Mouse (Mus musculus) kidney, embryonic 16.5 days (tissue): ENCODE measurements around the gene Brd7. TPM values are rescaled to one million over a fixed set of nuclear protein-coding genes. Genes with fewer than 3 reads are reported as not detected.

Experiments used
- ATAC-seq: fragments of 200-750 bp; cut with Nextera tagmentation; 2 replicates; pipeline ENCODE4 v1.8.0; 2017; ENCODE audit warnings: moderate TSS enrichment; ENCODE audit not compliant: low FRiP score, low TSS enrichment
- H3K27ac ChIP-seq: fragments of 300-500 bp; sonication (generic); 2 replicates; pipeline ENCODE4 v1.5.1; 2014; ENCODE audit warnings: low read length
- H3K27me3 ChIP-seq: fragments of 300-500 bp; sonication (generic); 2 replicates; pipeline ENCODE4 v1.6.1; 2014; ENCODE audit warnings: low read length, control low read depth, mixed read lengths; ENCODE audit not compliant: insufficient read depth
- H3K36me3 ChIP-seq: fragments of 300-500 bp; sonication (generic); 2 replicates; pipeline ENCODE4 v1.6.1; 2014; ENCODE audit warnings: low read length, control low read depth, mixed read lengths; ENCODE audit not compliant: insufficient read depth
- H3K4me1 ChIP-seq: fragments of 300-500 bp; sonication (generic); 2 replicates; pipeline ENCODE4 v1.6.1; 2014; ENCODE audit warnings: low read length, control low read depth, mixed read lengths; ENCODE audit not compliant: insufficient read depth
- H3K4me2 ChIP-seq: fragments of 300-500 bp; sonication (generic); replicated peaks from 2 replicates; pipeline ENCODE4 v1.6.1; 2014; ENCODE audit warnings: low read depth, low read length
- H3K4me3 ChIP-seq: fragments of 300-500 bp; sonication (generic); 2 replicates; pipeline ENCODE4 v1.5.1; 2014; ENCODE audit warnings: mild to moderate bottlenecking, low read length
- H3K9ac ChIP-seq: fragments of 300-500 bp; sonication (generic); replicated peaks from 2 replicates; pipeline ENCODE4 v1.6.1; 2014; ENCODE audit warnings: low read length
- H3K9me3 ChIP-seq: fragments of 300-500 bp; sonication (generic); 2 replicates; pipeline ENCODE4 v1.6.1; 2016; ENCODE audit warnings: low read length, control low read depth
- WGBS: fragments of 180-500 bp; shearing (Covaris S2); extraction: QIAGEN DNeasy Blood & Tissue Kit; methylation state at CpG from one replicate; pipeline ENCODE4 v1.1.7; 2014; 5-methylcytosine and 5-hydroxymethylcytosine counted together
- polyA plus RNA-seq: library from polyadenylated mRNA; unstranded; fragments of >200 nt; fragmentation: Nextera tagmentation; extraction: Ambion mirVana; gene quantifications from 2 replicates; pipeline ENCODE4 v1.2.1, GENCODE M21; 2015

Gene Brd7
- polyA plus RNA-seq, 1 experiment from 2014 or later: 61.1 TPM

DNA sequence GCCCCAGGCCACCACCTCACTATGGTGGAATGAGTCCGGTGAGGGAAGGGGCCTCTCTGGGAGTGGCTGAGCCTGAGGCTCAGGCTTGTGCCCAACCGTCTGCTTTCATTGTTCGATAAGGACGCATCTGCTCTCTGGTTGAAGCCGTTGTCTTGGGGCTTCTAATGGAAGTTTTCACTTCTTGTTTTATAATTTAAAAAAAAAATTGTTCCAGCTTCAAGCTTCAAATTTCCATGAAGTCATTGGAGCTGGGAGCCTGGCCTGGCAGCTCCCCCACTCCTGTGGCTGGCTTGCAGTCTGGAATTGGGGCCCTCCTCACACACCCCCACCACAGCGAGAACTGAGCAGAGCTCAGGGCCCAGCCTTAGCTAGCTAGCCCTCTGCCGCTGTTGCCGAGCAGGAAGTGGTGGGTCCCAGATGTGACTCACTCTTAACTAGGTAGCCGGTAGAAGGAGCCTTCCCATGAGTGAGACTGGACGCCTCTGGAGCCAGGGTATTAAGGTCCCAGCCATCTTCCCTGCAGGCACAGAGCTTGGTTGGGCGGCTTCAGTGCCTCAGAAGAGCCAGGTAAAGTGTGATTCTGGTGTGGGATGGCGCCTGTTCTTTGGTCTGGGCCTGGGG lies 73.3 kb downstream of the Brd7 start:
- H3K9ac ChIP-seq: no peak overlapping the region
- no peak overlapping the region for H3K27ac ChIP-seq
- H3K9me3 ChIP-seq: no peaks in the 10 kb centered on the region
- H3K27me3 ChIP-seq: no peaks in the 10 kb centered on the region
- H3K4me3 ChIP-seq: no peak overlapping the region
- 60% methylated on average over 12 of the region's 12 CpGs for WGBS
- H3K36me3 ChIP-seq: no peaks in the 10 kb centered on the region
- H3K4me2 ChIP-seq: no peak overlapping the region
- no peak for ATAC-seq
- H3K4me1 ChIP-seq: peaks cover 10% of the 10 kb centered on the region; the same call in 1 of the 2 replicates

DNA sequence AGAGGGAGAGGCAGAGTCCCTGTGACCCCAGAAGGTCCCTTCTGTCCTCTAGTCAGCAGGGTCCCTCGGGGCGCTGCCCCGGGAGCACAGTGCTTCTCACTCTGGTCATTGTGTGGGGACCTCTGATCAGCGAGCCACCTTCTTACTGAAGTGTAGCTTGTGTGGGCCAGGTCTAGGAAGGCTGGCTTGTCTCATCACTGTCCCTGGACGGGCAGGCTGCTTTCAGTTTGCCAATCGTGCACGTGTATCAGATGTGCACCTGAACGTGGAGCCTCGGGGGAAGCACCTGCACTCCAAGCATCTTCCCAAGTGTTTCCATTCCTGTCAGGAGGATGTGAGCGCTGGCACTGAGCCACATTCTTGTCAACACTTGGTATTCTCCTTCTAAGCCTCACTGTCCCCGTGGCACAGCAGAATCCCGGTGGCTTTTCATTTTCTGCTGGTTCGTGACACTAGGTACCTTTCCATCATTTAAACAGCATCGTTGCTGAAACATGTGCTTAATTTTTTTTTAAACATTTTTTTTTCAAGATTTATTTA lies 75.5 kb downstream of the Brd7 start:
- Histone ChIP-seq H3K36me3 (no peaks in the 10 kb centered on the region), H3K9ac (no peak overlapping the region), H3K4me3 (no peak overlapping the region), H3K4me1 (peaks cover 10% of the 10 kb centered on the region; the same call in 1 of the 2 replicates), H3K27ac (no peak overlapping the region), H3K9me3 (no peaks in the 10 kb centered on the region), H3K27me3 (no peaks in the 10 kb centered on the region), H3K4me2 (no peak overlapping the region)
- WGBS: 80% methylated on average over 14 of the region's 14 CpGs
- no peak for ATAC-seq

DNA sequence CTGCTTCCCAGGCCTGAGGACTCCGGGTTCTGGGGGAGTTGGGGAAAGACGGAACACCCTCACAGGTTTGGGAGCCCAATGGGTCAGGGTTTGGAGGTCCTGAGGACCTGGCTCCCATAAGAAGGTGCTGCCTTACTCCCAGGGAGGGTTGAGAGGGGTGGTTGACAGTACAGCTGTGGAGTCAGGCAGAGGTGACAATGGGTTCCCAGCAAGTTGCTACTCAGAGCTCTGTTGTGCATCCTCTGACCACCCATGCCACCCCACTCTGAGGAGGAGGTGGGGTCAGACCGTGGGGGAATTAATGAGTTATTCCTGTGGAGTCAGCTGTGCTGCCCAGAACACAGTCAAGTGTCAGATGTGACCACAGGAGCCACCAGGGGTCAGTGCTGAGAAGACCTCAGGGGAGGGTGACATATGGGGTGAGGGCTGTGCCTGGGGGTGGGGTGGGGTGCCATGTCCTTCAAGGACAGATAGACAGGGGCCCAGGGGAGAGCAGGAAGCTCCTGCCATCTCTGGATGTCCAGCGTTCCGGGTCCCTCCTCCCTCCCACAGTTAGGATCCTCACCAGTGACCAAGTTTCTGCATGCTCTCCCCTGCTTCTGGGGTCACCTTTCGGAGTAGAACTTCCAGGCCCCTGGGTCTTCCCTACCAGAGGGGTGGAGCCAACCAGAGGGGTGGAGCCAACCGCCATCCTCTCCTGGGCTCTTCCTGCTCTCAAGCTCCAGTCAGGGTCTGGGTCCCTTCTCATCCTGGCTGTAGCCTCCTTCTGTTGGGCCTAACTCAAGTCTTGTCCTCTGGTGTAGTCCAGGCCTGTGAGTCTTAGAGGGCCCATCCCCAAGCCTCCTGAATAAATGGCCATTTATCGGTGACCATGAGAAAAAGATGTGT lies 76.3 kb downstream of the Brd7 start:
- ATAC-seq: no peak

DNA sequence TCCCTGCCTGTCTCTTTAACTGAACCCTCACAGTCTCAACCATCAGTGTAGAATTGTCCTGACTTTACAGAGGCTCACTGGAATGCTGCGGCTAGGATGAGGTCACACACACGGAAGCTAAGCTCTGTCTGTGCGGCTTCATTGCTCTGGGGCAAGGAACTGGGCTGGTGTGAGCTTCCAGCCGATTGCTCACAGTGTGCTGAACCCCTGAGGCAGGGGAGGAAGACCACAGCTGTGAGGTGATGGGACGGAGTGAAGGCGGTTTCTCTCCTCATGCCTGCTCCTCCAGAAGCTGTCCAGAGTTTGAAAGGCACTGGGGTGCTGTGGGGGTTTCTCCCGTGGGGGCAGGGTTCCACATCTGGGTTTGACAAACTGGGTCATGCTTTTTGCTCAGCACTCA lies 77.3 kb downstream of the Brd7 start:
- Histone ChIP-seq H3K4me3 (no peak overlapping the region), H3K36me3 (no peaks in the 10 kb centered on the region), H3K27me3 (no peaks in the 10 kb centered on the region), H3K4me1 (peaks cover 10% of the 10 kb centered on the region; the same call in 1 of the 2 replicates), H3K9ac (no peak overlapping the region), H3K4me2 (no peak overlapping the region), H3K27ac (no peak overlapping the region), H3K9me3 (no peaks in the 10 kb centered on the region)
- WGBS: 45% methylated on average over 7 of the region's 7 CpGs
- ATAC-seq: no peak

More for the DNA sequence above, 76.3 kb downstream of the Brd7 start:
- Histone ChIP-seq H3K9me3 (no peaks in the 10 kb centered on the region), H3K27me3 (no peaks in the 10 kb centered on the region), H3K4me1 (peaks cover 10% of the 10 kb centered on the region; the same call in 1 of the 2 replicates), H3K36me3 (no peaks in the 10 kb centered on the region), H3K27ac (no peak overlapping the region), H3K9ac (no peak overlapping the region), H3K4me3 (no peak overlapping the region), H3K4me2 (no peak overlapping the region)
- WGBS: 87% methylated on average over 8 of the region's 8 CpGs

DNA sequence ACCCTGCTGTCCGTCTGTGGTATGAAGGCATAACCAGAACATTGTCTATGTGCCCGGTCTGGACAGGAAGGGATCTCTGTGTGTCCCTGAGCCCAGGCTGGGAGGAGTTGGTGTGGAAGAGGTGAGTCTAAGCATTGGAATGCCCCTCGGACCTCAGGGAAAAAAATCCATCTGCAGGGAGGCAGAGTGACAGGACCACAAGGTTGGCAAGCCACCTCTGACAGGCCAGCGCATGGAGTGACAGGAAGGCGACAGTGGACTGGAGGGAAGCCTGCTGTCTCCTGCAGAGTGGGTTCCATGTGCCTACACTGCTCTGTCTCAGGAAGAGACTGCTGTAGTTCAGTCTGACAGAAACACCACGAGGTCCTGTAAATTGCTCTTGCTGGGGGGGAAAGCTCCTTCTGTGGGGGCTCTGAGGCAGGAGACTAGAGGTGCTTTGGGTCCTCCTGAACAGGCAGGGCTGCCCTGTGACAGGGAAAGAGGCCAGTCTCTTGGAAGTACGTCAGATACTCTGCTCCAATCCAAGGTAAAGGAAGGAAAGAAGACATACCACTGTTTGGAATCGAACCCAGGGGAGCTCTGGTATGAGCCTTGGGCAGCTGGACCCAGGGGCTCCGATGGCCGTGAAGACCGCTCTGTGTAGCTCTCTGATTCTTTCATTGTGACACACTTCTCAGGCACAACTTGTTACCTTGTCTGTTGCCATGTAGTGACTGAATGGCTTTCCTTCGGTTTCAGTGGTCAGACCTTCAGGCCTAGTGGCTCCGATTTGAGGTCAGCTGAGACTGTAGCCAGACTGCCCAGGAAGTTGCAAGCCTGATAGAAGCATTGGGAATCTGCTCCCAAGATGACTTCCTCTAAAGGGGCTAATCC lies 78.5 kb downstream of the Brd7 start:
- no peak for ATAC-seq
- H3K36me3 ChIP-seq: no peaks in the 10 kb centered on the region
- no peak overlapping the region for H3K4me3 ChIP-seq
- no peak overlapping the region for H3K4me2 ChIP-seq
- no peaks in the 10 kb centered on the region for H3K27me3 ChIP-seq
- no peak overlapping the region for H3K9ac ChIP-seq
- H3K27ac ChIP-seq: no peak overlapping the region
- H3K9me3 ChIP-seq: no peaks in the 10 kb centered on the region
- WGBS: 83% methylated on average over 13 of the region's 13 CpGs
- H3K4me1 ChIP-seq: peaks cover 4% of the 10 kb centered on the region; the same call in 1 of the 2 replicates

DNA sequence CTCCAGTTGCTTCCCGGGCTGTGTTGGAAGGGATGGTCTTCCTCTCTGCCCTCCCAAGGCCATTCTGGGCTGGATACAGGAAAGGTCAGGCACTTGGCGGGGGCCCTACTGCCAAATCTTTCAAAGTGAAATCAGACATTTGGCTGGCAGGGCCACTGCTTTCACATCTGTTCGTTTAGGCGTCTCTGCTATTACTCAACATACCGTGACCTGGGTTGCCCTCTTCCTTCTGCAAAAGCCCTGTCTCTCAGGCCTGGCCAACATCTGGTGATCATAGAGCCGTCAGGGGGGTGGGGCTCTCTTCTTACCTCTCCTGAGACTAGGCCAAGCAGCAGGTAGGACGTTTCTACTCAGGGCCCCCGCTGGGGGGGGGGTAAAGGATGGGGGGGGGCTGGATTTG lies 79.3 kb downstream of the Brd7 start:
- 37% methylated on average over 8 of the region's 8 CpGs for WGBS
- H3K4me3 ChIP-seq: no peak overlapping the region
- H3K27ac ChIP-seq: no peak overlapping the region
- ATAC-seq: no peak
- no peaks in the 10 kb centered on the region for H3K27me3 ChIP-seq
- no peak overlapping the region for H3K9ac ChIP-seq
- H3K4me1 ChIP-seq: peaks cover 4% of the 10 kb centered on the region; the same call in 1 of the 2 replicates
- H3K9me3 ChIP-seq: no peaks in the 10 kb centered on the region
- no peaks in the 10 kb centered on the region for H3K36me3 ChIP-seq
- H3K4me2 ChIP-seq: no peak overlapping the region

Other genes with a start within 250 kb of the Brd7 start
- 57.8 and 57.9 TPM in 2 replicates for gene Cnep1r1, start 243.4 kb downstream of the Brd7 start, polyA plus RNA-seq
- gene Heatr3, start 224.3 kb downstream of the Brd7 start, polyA plus RNA-seq: 48.2 and 51.4 TPM in 2 replicates
- gene Tent4b, start 163.0 kb downstream of the Brd7 start, polyA plus RNA-seq: 6.3 and 6.4 TPM in 2 replicates
- 3.0 and 3.7 TPM in 2 replicates for gene Adcy7, start 89.8 kb downstream of the Brd7 start, polyA plus RNA-seq
- gene Nkd1, start 159.2 kb upstream of the Brd7 start, polyA plus RNA-seq: 66.5 and 66.9 TPM in 2 replicates